Mouse (Mus musculus): ENCODE data around the gene C1qb. TPM values are rescaled to one million over a fixed set of nuclear protein-coding genes. Genes with fewer than 3 reads are reported as not detected.

Gene C1qb
- polyA plus RNA-seq, 1 experiment from 2014 or later: 69.0 TPM

DNA sequence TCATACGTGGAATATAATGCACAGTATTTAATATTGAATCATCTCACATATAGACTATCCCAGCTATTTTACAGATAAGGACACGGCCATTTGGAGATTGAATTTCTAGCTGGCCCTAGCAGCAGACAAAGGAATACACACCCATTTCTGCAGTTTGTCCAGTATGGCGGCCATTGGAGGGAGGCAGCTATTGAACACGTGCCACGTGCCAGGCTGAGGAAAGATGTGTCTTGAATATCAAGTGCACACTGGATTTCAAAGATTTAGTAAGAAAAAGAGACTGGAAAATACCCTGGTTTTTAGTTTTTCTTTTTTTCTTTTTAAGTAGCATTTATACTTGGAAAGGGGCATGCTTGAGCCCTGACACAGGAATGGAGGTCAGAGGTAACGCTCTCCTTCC lies 38.8 kb downstream of the C1qb start:
- Histone ChIP-seq H3K4me3 (replicated peaks; ENCODE audit: low read depth, low read length) (no peak overlapping the region), H3K9ac (ENCODE audit: low read depth, low read length) (no peak overlapping the region), H3K27ac (no peak overlapping the region), H3K9me3 (replicated peaks; ENCODE audit: low read length) (no peaks in the 10 kb centered on the region), H3K4me1 (replicated peaks; ENCODE audit: insufficient read depth, low read length) (no peaks in the 10 kb centered on the region), H3K27me3 (ENCODE audit: insufficient read depth, low read length) (no peaks in the 10 kb centered on the region), H3K4me2 (ENCODE audit: low read length) (no peak overlapping the region), H3K36me3 (ENCODE audit: insufficient read depth, low read length) (no peaks in the 10 kb centered on the region)
- ATAC-seq (replicated peaks; ENCODE audit: low FRiP score, low read depth) (no peak), DNase-seq (ENCODE audit: low spot score) (no peak)
- WGBS: 77% methylated on average over 6 of the region's 6 CpGs
- no peak for TF ChIP-seq CTCF (IDR thresholded peaks at IDR 0.05; ENCODE audit: low read depth)

DNA sequence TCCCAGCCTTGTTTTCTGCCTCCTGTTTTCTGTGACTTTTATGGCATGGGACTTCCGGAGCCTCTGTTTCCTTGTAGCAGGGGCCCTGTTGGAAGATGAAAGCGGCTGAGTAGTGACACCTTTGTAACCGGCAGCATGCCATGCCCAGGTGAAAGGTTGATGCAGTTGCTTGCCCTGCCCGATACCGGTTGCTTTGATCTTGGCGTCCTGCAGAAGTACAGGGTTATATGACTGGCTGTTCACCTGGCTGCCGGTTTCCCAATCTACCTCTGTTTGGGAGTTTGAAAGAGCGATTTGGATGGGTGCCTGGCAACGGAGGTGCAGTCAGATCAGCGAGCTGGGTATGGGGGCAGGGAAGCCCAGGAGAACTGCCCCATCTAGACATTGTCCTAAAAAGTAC lies 43.2 kb downstream of the C1qb start:
- ATAC-seq (replicated peaks; ENCODE audit: low FRiP score, low read depth) (no peak), DNase-seq (ENCODE audit: low spot score) (no peak)
- Histone ChIP-seq H3K36me3 (ENCODE audit: insufficient read depth, low read length) (no peaks in the 10 kb centered on the region), H3K9me3 (replicated peaks; ENCODE audit: low read length) (no peaks in the 10 kb centered on the region), H3K4me3 (replicated peaks; ENCODE audit: low read depth, low read length) (no peak overlapping the region), H3K4me2 (ENCODE audit: low read length) (no peak overlapping the region), H3K9ac (ENCODE audit: low read depth, low read length) (no peak overlapping the region), H3K27me3 (ENCODE audit: insufficient read depth, low read length) (0 out of 2 replicates have a peak, but pooled peaks cover 5% of the 10 kb centered on the region), H3K27ac (no peak overlapping the region), H3K4me1 (replicated peaks; ENCODE audit: insufficient read depth, low read length) (no peaks in the 10 kb centered on the region)
- WGBS: 59% methylated on average over 10 of the region's 10 CpGs
- no peak for TF ChIP-seq CTCF (IDR thresholded peaks at IDR 0.05; ENCODE audit: low read depth)

DNA sequence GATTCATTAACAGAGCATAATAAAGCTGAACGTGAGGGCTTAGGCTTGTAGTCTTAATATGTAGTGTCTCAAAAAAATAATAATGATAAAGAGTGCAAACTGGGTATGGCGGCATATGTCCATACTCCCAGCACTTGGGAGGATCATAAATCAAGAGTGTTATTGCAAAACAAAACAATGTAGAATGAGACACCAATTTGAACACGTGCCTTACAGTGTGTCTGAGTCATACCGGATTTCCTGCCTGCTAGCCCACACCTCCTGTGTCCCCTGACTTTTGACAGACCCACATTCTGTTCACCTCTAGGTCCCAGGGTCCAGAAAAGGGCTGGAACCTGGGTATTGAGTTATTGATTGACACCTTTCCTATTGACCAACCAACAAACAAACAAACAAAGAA lies 44.0 kb downstream of the C1qb start:
- H3K36me3 ChIP-seq (ENCODE audit: insufficient read depth, low read length): no peaks in the 10 kb centered on the region
- no peak overlapping the region for H3K9ac ChIP-seq (ENCODE audit: low read depth, low read length)
- 0 out of 2 replicates have a peak, but pooled peaks cover 5% of the 10 kb centered on the region for H3K27me3 ChIP-seq (ENCODE audit: insufficient read depth, low read length)
- DNase-seq (ENCODE audit: low spot score) (no peak), ATAC-seq (replicated peaks; ENCODE audit: low FRiP score, low read depth) (no peak)
- H3K4me3 ChIP-seq (replicated peaks; ENCODE audit: low read depth, low read length): no peak overlapping the region
- H3K27ac ChIP-seq: no peak overlapping the region
- 52% methylated on average over 4 of the region's 4 CpGs for WGBS
- no peaks in the 10 kb centered on the region for H3K9me3 ChIP-seq (replicated peaks; ENCODE audit: low read length)
- no peaks in the 10 kb centered on the region for H3K4me1 ChIP-seq (replicated peaks; ENCODE audit: insufficient read depth, low read length)
- no peak for TF ChIP-seq CTCF (IDR thresholded peaks at IDR 0.05; ENCODE audit: low read depth)
- no peak overlapping the region for H3K4me2 ChIP-seq (ENCODE audit: low read length)

GRCm38 (mm10) chr4:136841056-136841455 lies 44.9 kb downstream of the C1qb start:
- Histone ChIP-seq H3K4me1 (replicated peaks; ENCODE audit: insufficient read depth, low read length) (0 out of 2 replicates have a peak, but pooled peaks cover 4% of the 10 kb centered on the region), H3K4me3 (replicated peaks; ENCODE audit: low read depth, low read length) (no peak overlapping the region), H3K27ac (no peak overlapping the region), H3K4me2 (ENCODE audit: low read length) (no peak overlapping the region), H3K27me3 (ENCODE audit: insufficient read depth, low read length) (0 out of 2 replicates have a peak, but pooled peaks cover 5% of the 10 kb centered on the region), H3K9me3 (replicated peaks; ENCODE audit: low read length) (no peaks in the 10 kb centered on the region), H3K9ac (ENCODE audit: low read depth, low read length) (no peak overlapping the region), H3K36me3 (ENCODE audit: insufficient read depth, low read length) (no peaks in the 10 kb centered on the region)
- no peak for ATAC-seq (replicated peaks; ENCODE audit: low FRiP score, low read depth)
- peak; percentile 91 for DNase-seq (ENCODE audit: low spot score)
- TF ChIP-seq CTCF (IDR thresholded peaks at IDR 0.05; ENCODE audit: low read depth): peak; percentile 95
- 11% methylated on average over 5 of the region's 5 CpGs for WGBS

- Histone ChIP-seq H3K9me3 (replicated peaks; ENCODE audit: low read length) (no peaks in the 10 kb centered on the region), H3K4me3 (replicated peaks; ENCODE audit: low read depth, low read length) (no peak overlapping the region), H3K9ac (ENCODE audit: low read depth, low read length) (no peak overlapping the region), H3K36me3 (ENCODE audit: insufficient read depth, low read length) (no peaks in the 10 kb centered on the region), H3K4me2 (ENCODE audit: low read length) (no peak overlapping the region), H3K4me1 (replicated peaks; ENCODE audit: insufficient read depth, low read length) (peaks cover 11% of the 10 kb centered on the region; the same call in 1 of the 2 replicates), H3K27me3 (ENCODE audit: insufficient read depth, low read length) (0 out of 2 replicates have a peak, but pooled peaks cover 5% of the 10 kb centered on the region), H3K27ac (no peak overlapping the region)
- 59% methylated on average over 9 of the region's 9 CpGs for WGBS
- ATAC-seq (replicated peaks; ENCODE audit: low FRiP score, low read depth): no peak
- no peak for TF ChIP-seq CTCF (IDR thresholded peaks at IDR 0.05; ENCODE audit: low read depth)
- no peak for DNase-seq (ENCODE audit: low spot score)
These were observed 47.5 kb downstream of the C1qb start for GRCm38 (mm10) chr4:136838462-136838861.

- DNase-seq (ENCODE audit: low spot score) (no peak), ATAC-seq (replicated peaks; ENCODE audit: low FRiP score, low read depth) (no peak)
- H3K9ac ChIP-seq (ENCODE audit: low read depth, low read length): no peak overlapping the region
- peaks cover 11% of the 10 kb centered on the region; the same call in 1 of the 2 replicates for H3K4me1 ChIP-seq (replicated peaks; ENCODE audit: insufficient read depth, low read length)
- no peaks in the 10 kb centered on the region for H3K9me3 ChIP-seq (replicated peaks; ENCODE audit: low read length)
- no peak overlapping the region for H3K4me3 ChIP-seq (replicated peaks; ENCODE audit: low read depth, low read length)
- H3K27me3 ChIP-seq (ENCODE audit: insufficient read depth, low read length): 0 out of 2 replicates have a peak, but pooled peaks cover 5% of the 10 kb centered on the region
- no peaks in the 10 kb centered on the region for H3K36me3 ChIP-seq (ENCODE audit: insufficient read depth, low read length)
- H3K27ac ChIP-seq: no peak overlapping the region
- H3K4me2 ChIP-seq (ENCODE audit: low read length): no peak overlapping the region
- TF ChIP-seq CTCF (IDR thresholded peaks at IDR 0.05; ENCODE audit: low read depth): no peak
- 80% methylated on average over 9 of the region's 9 CpGs for WGBS
These were observed 48.0 kb downstream of the C1qb start for GRCm38 (mm10) chr4:136838026-136838425.
